ENCODE assay signal across 20 mouse cellular contexts in the genomic region with DNA sequence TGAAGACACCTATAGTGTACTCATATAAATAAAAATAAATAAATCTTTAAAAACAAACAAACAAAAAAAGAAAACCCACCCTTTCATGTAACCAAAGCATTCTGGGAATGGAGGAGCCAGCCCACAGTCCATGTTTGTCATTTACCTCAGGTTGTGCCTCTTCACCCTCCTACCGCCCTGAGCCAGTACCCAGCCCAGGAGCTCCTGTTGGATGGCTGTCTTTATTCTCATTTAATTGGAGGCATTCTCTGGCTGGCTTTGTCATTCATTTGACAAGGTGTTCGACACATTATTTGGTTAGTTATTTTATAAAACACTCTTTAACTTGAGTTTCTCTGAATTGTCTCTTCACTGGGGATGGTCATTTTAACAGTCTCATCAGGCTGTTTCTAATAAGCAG. TPM values are rescaled to one million over a fixed set of nuclear protein-coding genes. Genes with fewer than 3 reads are reported as not detected.
"Had no signal": no experiment of that assay in that cellular context is flagged by ENCODE, and none has a peak within 500 bp of the region (broad histone marks: within the 10 kb centered on the region; RNA-seq: fewer than 3 reads in every experiment).

No protein-coding gene starts in this region.

- H3K9me3 ChIP-seq: limb, embryonic 10.5 days; limb, embryonic 13.5 days; liver, embryonic 12.5 days; liver, embryonic 15.5 days; lung, embryonic 15.5 days; megakaryocyte, embryonic 14.5 days; midbrain, embryonic 10.5 days; midbrain, embryonic 13.5 days had no signal

- H3K4me1 ChIP-seq: liver, embryonic 12.5 days; liver, embryonic 15.5 days; lung, embryonic 15.5 days had no signal

- H3K9ac ChIP-seq: limb, embryonic 13.5 days; liver, embryonic 12.5 days; liver, embryonic 15.5 days; lung, embryonic 15.5 days; midbrain, embryonic 13.5 days had no signal

- H3K27me3 ChIP-seq: limb, embryonic 13.5 days; liver, embryonic 12.5 days; liver, embryonic 15.5 days; lung, embryonic 15.5 days; megakaryocyte, embryonic 14.5 days; midbrain, embryonic 13.5 days had no signal

- H3K27ac ChIP-seq: kidney, postnatal 0 days; limb, embryonic 10.5 days; limb, embryonic 13.5 days; liver, embryonic 12.5 days; liver, embryonic 15.5 days; lung, embryonic 15.5 days; midbrain, embryonic 10.5 days; midbrain, embryonic 13.5 days had no signal

- H3K4me2 ChIP-seq: limb, embryonic 13.5 days; liver, embryonic 12.5 days; liver, embryonic 15.5 days; lung, embryonic 15.5 days; midbrain, embryonic 13.5 days had no signal

- DNase-seq: kidney, adult 2 months; kidney, postnatal 25 days; liver; lung, adult 18-20 months; lung, postnatal 10 days; lung, postnatal 36 days; thymus, postnatal 36 days had no signal

- H3K36me3 ChIP-seq: liver, embryonic 12.5 days; liver, embryonic 15.5 days; lung, embryonic 15.5 days had no signal

- ATAC-seq: liver, embryonic 12.5 days; midbrain, embryonic 13.5 days had no signal

- H3K4me3 ChIP-seq: limb, embryonic 10.5 days; limb, embryonic 13.5 days; liver, embryonic 12.5 days; liver, embryonic 15.5 days; lung, embryonic 15.5 days; megakaryocyte, embryonic 14.5 days; midbrain, embryonic 10.5 days; midbrain, embryonic 13.5 days had no signal

RNA-seq across cellular contexts. Expression of a gene that starts 57.5 kb away (rescaled TPM):
- total RNA-seq: layer of hippocampus, adult 8-10 months; left cerebral cortex, postnatal 25 days; midbrain, postnatal 0 days had no signal
- polyA plus RNA-seq: limb, embryonic 10.5 days; midbrain, embryonic 10.5 days; neural tube, embryonic 11.5 days had no signal
